Mouse (Mus musculus): ENCODE data around the gene Crygd. TPM values are rescaled to one million over a fixed set of nuclear protein-coding genes. Genes with fewer than 3 reads are reported as not detected.

Gene Crygd
- polyA plus RNA-seq (2015; fragmentation: Nextera tagmentation; extraction: Ambion mirVana), result not detected in 2 replicates

GRCm38 (mm10) chr1:65063352-65063751 is at the start of gene Crygd:
Crygd (minus strand) TSS chr1:65063452.

GRCm38 (mm10) chr1:65103273-65103672 is 40.0 kb upstream of the Crygd start, which contains the start of gene Cryga:
Cryga (minus strand) TSS chr1:65103373.

DNA sequence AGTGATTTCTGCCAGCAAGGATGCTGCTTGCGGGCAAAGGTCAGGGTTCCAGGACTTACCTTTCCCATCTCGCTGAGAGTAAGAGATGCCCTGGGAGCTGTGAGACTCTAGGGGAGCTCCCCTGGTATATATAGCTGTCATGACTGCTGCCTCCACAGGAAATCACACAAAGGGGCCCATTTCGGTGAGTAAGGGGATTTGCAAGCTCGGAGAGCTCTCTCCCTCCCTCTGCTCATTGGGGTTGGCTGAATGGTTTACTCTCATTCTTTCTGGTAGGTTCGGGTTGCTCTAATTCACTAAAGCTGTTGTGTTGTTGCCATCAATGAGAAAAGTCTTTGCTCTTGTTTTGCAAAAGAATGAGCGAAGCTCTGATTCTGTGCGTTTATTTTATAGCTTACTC is 18.9 kb upstream of the Crygd start, which contains the start of gene Crygb:
TSS of gene Crygb (minus strand) at position 101 of the 400 bp plus-strand sequence.

GRCm38 (mm10) chr1:65073589-65073988 is 10.3 kb upstream of the Crygd start, which contains the start of gene Crygc:
Crygc (minus strand) TSS chr1:65073689.

GRCm38 (mm10) chr1:65050952-65051351 is 12.3 kb downstream of the Crygd start, which contains the start of gene Cryge:
Cryge (minus strand) TSS chr1:65051149.

GRCm38 (mm10) chr1:65032641-65033040 is 30.6 kb downstream of the Crygd start, which contains the start of gene Akr1cl:
Akr1cl (minus strand) TSS chr1:65032759.

Other genes starting within 250 kb of the Crygd start
- 6.1 and 14.0 TPM in 2 replicates for gene Plekhm3, start 106.6 kb downstream of the Crygd start, polyA plus RNA-seq (2015; fragmentation: Nextera tagmentation; extraction: Ambion mirVana)
- gene Akr1cl, start 30.7 kb downstream of the Crygd start, polyA plus RNA-seq (2015; fragmentation: Nextera tagmentation; extraction: Ambion mirVana), result 765 and 1,144 TPM in 2 replicates
- not detected in 2 replicates for gene Cryge, start 12.3 kb downstream of the Crygd start, polyA plus RNA-seq (2015; fragmentation: Nextera tagmentation; extraction: Ambion mirVana)
- gene Crygc, start 10.2 kb upstream of the Crygd start, polyA plus RNA-seq (2015; fragmentation: Nextera tagmentation; extraction: Ambion mirVana), result not detected in 2 replicates
- not detected in 2 replicates for gene Crygb, start 18.8 kb upstream of the Crygd start, polyA plus RNA-seq (2015; fragmentation: Nextera tagmentation; extraction: Ambion mirVana)
- not detected in 2 replicates for gene Cryga, start 39.9 kb upstream of the Crygd start, polyA plus RNA-seq (2015; fragmentation: Nextera tagmentation; extraction: Ambion mirVana)
- gene Gm28845, start 56.1 kb upstream of the Crygd start, polyA plus RNA-seq (2015; fragmentation: Nextera tagmentation; extraction: Ambion mirVana), result not detected in 2 replicates
- gene D630023F18Rik, start 59.8 kb upstream of the Crygd start, polyA plus RNA-seq (2015; fragmentation: Nextera tagmentation; extraction: Ambion mirVana), result 0.24 and 0.40 TPM in 2 replicates
- 343 and 614 TPM in 2 replicates for gene Idh1, start 123.0 kb upstream of the Crygd start, polyA plus RNA-seq (2015; fragmentation: Nextera tagmentation; extraction: Ambion mirVana)
- gene Pikfyve, start 123.2 kb upstream of the Crygd start, polyA plus RNA-seq (2015; fragmentation: Nextera tagmentation; extraction: Ambion mirVana), result 7.7 and 8.5 TPM in 2 replicates
- gene Pth2r, start 218.6 kb upstream of the Crygd start, polyA plus RNA-seq (2015; fragmentation: Nextera tagmentation; extraction: Ambion mirVana), result 0.06 TPM in 1 of 2 replicates, not detected in the other

Data from adrenal gland, postnatal 0 days (tissue).